Mouse (Mus musculus) cerebellum, postnatal 14 days (tissue): ENCODE measurements around the gene Olfr1474.
"Not testable (repeated sequence)": the region's sequence is repeated elsewhere in the genome, so short reads cannot be mapped to it uniquely, and the experiment has no call there.

Experiments
- DNase-seq, 2 experiments: peaks; one replicate each; pipeline ENCODE4 v3.0.0; 2021; ENCODE audit warnings: mixed read lengths in 2 of 2

Olfr1474 gene

GRCm38 (mm10) chr19:13469265-13469664, at the start of gene Olfr1474:
Olfr1474 (plus strand) TSS chr19:13469565.
- not testable (repeated sequence) for DNase-seq

- DNase-seq, result not testable (repeated sequence)
Observed at GRCm38 (mm10) chr19:13443109-13443508, 26.3 kb upstream of the Olfr1474 start, which contains the start of gene Olfr1471. Olfr1471 (plus strand) TSS chr19:13443409.

- no peak for DNase-seq
Observed at GRCm38 (mm10) chr19:13455986-13456385, 13.4 kb upstream of the Olfr1474 start, which contains the start of gene Olfr1472. Olfr1472 (minus strand) TSS chr19:13456086.

- no peak for DNase-seq
Observed at GRCm38 (mm10) chr19:13480096-13480495, 10.7 kb downstream of the Olfr1474 start, which contains the start of gene Olfr1475. Olfr1475 (minus strand) TSS chr19:13480196.

- DNase-seq, result no peak
Observed at GRCm38 (mm10) chr19:13500246-13500645, 30.9 kb downstream of the Olfr1474 start, which contains the start of gene Olfr1477. Olfr1477 (plus strand) TSS chr19:13500546.
